Mouse (Mus musculus) cerebellum, postnatal 10 days (tissue): ENCODE results near the gene A630095N17Rik.
A peak's percentile ranks its signal among the peaks of the same experiment; 100 is the strongest.
"Not testable (repeated sequence)": the region's sequence is repeated elsewhere in the genome, so short reads cannot be mapped to it uniquely, and the experiment has no call there.

Experiments
- DNase-seq, 2 experiments: peaks; one replicate each; pipeline ENCODE4 v3.0.0; 2021; ENCODE audit warnings: mixed read lengths in 2 of 2

Gene A630095N17Rik

GRCm38 (mm10) chr1:75243411-75243810 is 11.5 kb upstream of the A630095N17Rik start:
- DNase-seq: no peak

- peak in 1 of 2 experiments; percentile 18 for DNase-seq
Observed at GRCm38 (mm10) chr1:75239591-75239990, 7.7 kb upstream of the A630095N17Rik start.

- peak; percentile 89 to 91 for DNase-seq
Observed at GRCm38 (mm10) chr1:75236117-75237050, 4.5 kb upstream of the A630095N17Rik start, which contains the start of gene Dnajb2. Gene Dnajb2, plus strand, starts transcription at chr1:75236406.

GRCm38 (mm10) chr1:75234606-75235005 is 2.7 kb upstream of the A630095N17Rik start:
- DNase-seq: peak; percentile 88 to 91

- DNase-seq: not testable (repeated sequence)
Observed at GRCm38 (mm10) chr1:75232489-75232888, 587 bp upstream of the A630095N17Rik start.

GRCm38 (mm10) chr1:75231224-75231623 is 678 bp downstream of the A630095N17Rik start:
- DNase-seq: no peak

- no peak for DNase-seq
Observed at GRCm38 (mm10) chr1:75230335-75230994, 1.4 kb downstream of the A630095N17Rik start.

GRCm38 (mm10) chr1:75229158-75229557 is 2.7 kb downstream of the A630095N17Rik start:
- no peak for DNase-seq

GRCm38 (mm10) chr1:75227653-75228052 is 4.2 kb downstream of the A630095N17Rik start:
- no peak for DNase-seq

- no peak for DNase-seq
Observed at GRCm38 (mm10) chr1:75226138-75226537, 5.8 kb downstream of the A630095N17Rik start.

- DNase-seq: no peak
Observed at GRCm38 (mm10) chr1:75225473-75225872, 6.4 kb downstream of the A630095N17Rik start.

- no peak for DNase-seq
Observed at GRCm38 (mm10) chr1:75223532-75223931, 8.4 kb downstream of the A630095N17Rik start.

- no peak for DNase-seq
Observed at GRCm38 (mm10) chr1:75222926-75223325, 9.0 kb downstream of the A630095N17Rik start.

GRCm38 (mm10) chr1:75221538-75221937 is 10.4 kb downstream of the A630095N17Rik start:
- DNase-seq: no peak

- DNase-seq: peak; percentile 75 to 78
Observed at GRCm38 (mm10) chr1:75219531-75219930, 12.4 kb downstream of the A630095N17Rik start, which contains the start of gene Tuba4a. Gene Tuba4a, minus strand, starts transcription at chr1:75219865.

GRCm38 (mm10) chr1:75219078-75219477 is 12.8 kb downstream of the A630095N17Rik start:
- DNase-seq: peak; percentile 95

- DNase-seq: peak; percentile 90
Observed at GRCm38 (mm10) chr1:75218227-75219001, 13.5 kb downstream of the A630095N17Rik start.

GRCm38 (mm10) chr1:75217893-75218226 is 14.0 kb downstream of the A630095N17Rik start:
- DNase-seq: no peak

GRCm38 (mm10) chr1:75216797-75217585 is 14.9 kb downstream of the A630095N17Rik start:
- DNase-seq: peak; percentile 49 to 56

GRCm38 (mm10) chr1:75215785-75216184 is 16.1 kb downstream of the A630095N17Rik start:
- DNase-seq: peak; percentile 35 to 42

- peak; percentile 55 to 62 for DNase-seq
Observed at GRCm38 (mm10) chr1:75214886-75215285, 17.0 kb downstream of the A630095N17Rik start.

- peak in 1 of 2 experiments; percentile 8 for DNase-seq
Observed at GRCm38 (mm10) chr1:75214442-75214841, 17.5 kb downstream of the A630095N17Rik start.
